Mouse (Mus musculus) lung, adult 10 weeks (tissue): ENCODE data around the gene Nanos3. TPM values are rescaled to one million over a fixed set of nuclear protein-coding genes. Genes with fewer than 3 reads are reported as not detected.

Source experiments
- polyA plus RNA-seq: library from polyadenylated mRNA; stranded (reverse); fragments of 350-450 nt; fragmentation: Illumina TruSeq; extraction: RNeasy Lipid Tissue Mini Kit (QIAGEN cat#74804); gene quantifications from one replicate; pipeline ENCODE4 v1.2.3, GENCODE M21; 2014; ENCODE audit warnings: low read depth, low replicate concordance; ENCODE audit not compliant: insufficient read depth

Nanos3 gene
- not detected for polyA plus RNA-seq

DNA sequence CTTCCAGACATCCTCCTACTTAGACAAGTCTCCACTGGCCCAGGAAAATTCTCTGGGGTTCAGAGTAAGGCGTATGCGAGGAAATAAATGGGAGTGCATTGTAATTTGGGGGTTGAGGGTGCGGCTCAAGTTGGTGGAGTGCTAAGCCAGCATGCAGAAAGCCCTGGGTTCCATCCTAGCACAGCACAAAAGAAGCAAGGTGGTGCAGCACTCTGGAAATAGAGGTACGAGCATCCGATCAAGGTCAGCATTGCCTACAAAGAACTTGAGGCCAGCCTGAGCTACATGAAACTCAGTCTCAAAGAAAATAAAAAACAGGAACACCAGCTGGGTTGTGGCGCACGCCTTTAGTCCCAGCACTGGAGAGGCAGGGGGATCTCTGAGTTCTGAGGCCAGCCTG is at the start of gene Nanos3:
TSS of gene Nanos3 (minus strand) at position 101 of the 400 bp plus-strand sequence.

GRCm38 (mm10) chr8:84147769-84148530 is 37.1 kb downstream of the Nanos3 start, which contains the start of the genes Cc2d1a and 4930432K21Rik:
Cc2d1a (minus strand) TSS chr8:84147936.
4930432K21Rik (plus strand) TSS chr8:84148025.

GRCm38 (mm10) chr8:84125656-84126055 is 59.4 kb downstream of the Nanos3 start, which contains the start of gene Podnl1:
Podnl1 (plus strand) TSS chr8:84125989.

Other genes starting within 250 kb of the Nanos3 start
- 0.99 TPM for gene Gm10644, start 230.0 kb downstream of the Nanos3 start, polyA plus RNA-seq
- gene Asf1b, start 229.7 kb downstream of the Nanos3 start, polyA plus RNA-seq = 1.9 TPM
- 41.6 TPM for gene Prkaca, start 212.2 kb downstream of the Nanos3 start, polyA plus RNA-seq
- gene Samd1, start 187.5 kb downstream of the Nanos3 start, polyA plus RNA-seq = 21.5 TPM
- gene 1700067K01Rik, start 183.7 kb downstream of the Nanos3 start, polyA plus RNA-seq = 0.24 TPM
- 15.0 TPM for gene 2210011C24Rik, start 173.0 kb downstream of the Nanos3 start, polyA plus RNA-seq
- gene Palm3, start 163.7 kb downstream of the Nanos3 start, polyA plus RNA-seq = 0.21 TPM
- 4.3 TPM for gene Il27ra, start 142.6 kb downstream of the Nanos3 start, polyA plus RNA-seq
- gene Rln3, start 140.2 kb downstream of the Nanos3 start, polyA plus RNA-seq = 1.1 TPM
- 0.87 TPM for gene Gm10643, start 120.1 kb downstream of the Nanos3 start, polyA plus RNA-seq
- 6.9 TPM for gene Rfx1, start 118.4 kb downstream of the Nanos3 start, polyA plus RNA-seq
- 11.5 TPM for gene Dcaf15, start 80.4 kb downstream of the Nanos3 start, polyA plus RNA-seq
- gene Podnl1, start 59.2 kb downstream of the Nanos3 start, polyA plus RNA-seq = 0.66 TPM
- gene Cc2d1a, start 37.3 kb downstream of the Nanos3 start, polyA plus RNA-seq = 11.2 TPM
- 0.99 TPM for gene 4930432K21Rik, start 37.2 kb downstream of the Nanos3 start, polyA plus RNA-seq
- 4.6 TPM for gene Zswim4, start 51.8 kb upstream of the Nanos3 start, polyA plus RNA-seq
- gene D8Ertd738e, start 64.5 kb upstream of the Nanos3 start, polyA plus RNA-seq = 318 TPM
- gene Mri1, start 72.1 kb upstream of the Nanos3 start, polyA plus RNA-seq = 15.2 TPM
- gene Ccdc130, start 85.2 kb upstream of the Nanos3 start, polyA plus RNA-seq = 15.0 TPM
- 0.19 TPM for gene Cacna1a, start 203.2 kb upstream of the Nanos3 start, polyA plus RNA-seq